Mouse (Mus musculus) E14TG2a.4 (cell line): ENCODE data around the gene Hrct1.

ENCODE experiments used
- CTCF ChIP-seq: conservative IDR thresholded peaks from 2 replicates; pipeline ENCODE4 v1.5.1; 2014; ENCODE audit warnings: low read length
- NANOG ChIP-seq: IDR thresholded peaks from 2 replicates; pipeline ENCODE4 v1.6.1; 2014; ENCODE audit warnings: borderline replicate concordance, low read length, mixed read lengths

DNA sequence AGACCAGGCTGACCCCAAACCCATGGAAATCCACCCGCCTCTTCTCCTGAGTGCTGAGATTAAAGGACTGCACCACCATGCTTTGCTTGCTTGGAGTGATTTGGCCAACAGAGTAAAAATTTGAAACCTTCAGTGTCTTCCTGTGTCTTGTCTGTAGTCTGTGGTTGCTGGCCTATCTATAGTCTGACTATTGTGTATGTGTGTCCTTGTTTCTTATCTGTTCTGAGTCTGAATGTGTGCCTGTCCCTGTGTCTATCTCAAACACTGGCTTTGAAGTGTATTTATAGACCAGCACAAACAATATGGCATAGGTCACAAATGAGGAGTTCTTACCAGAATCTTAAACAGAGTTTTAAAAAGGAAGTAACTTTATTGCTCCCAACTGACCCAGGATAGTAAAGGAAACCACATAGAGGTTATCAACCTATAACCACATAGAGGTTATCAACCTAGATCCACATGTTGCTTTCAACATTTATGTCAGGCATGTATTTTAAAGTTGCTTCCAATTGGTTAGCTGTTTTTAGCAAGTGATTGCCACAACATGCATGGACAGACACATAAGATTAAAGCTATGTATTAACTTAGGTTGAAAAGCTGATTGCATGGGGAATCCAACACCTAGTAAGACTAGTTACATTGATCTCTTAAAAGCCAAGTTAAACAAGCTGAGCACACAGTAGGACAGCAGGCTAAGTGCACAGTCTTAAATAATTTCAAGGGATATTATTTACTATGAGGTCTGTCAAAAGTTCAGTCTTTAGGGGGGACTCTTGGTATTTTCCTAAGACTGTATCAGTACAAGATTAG, 32.3 kb upstream of the Hrct1 start:
- TF ChIP-seq CTCF (no peak), NANOG (no peak)
